Mouse (Mus musculus): ENCODE data around the gene Pank1. TPM values are rescaled to one million over a fixed set of nuclear protein-coding genes. Genes with fewer than 3 reads are reported as not detected.

The Pank1 gene
- total and polyA plus RNA-seq, 2 experiments from 2014 or later = 5.5 to 14.6 TPM

DNA sequence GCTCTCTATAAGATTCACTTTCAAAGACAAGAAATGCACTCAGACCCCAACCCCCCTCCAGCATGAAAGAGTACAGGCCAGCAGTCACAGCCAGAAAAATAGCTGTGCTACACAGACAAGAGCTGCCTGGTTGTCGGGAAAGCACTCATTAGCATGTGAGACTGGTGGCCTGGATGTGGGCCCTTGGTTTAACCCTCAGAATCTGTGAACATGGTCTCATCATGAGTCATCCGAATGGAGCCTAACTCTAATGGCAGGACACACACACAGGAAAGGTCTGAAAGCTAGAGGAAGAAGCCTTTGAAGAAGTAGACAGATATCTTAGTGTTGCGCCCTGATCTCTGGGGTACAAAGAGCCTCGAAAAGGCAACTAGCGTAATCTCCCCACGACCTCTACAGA is 51.8 kb downstream of the Pank1 start:
- TF ChIP-seq CTCF (IDR thresholded peaks at IDR 0.05; ENCODE audit: low read depth) = no peak
- H3K4me3 ChIP-seq (ENCODE audit: low read depth, low read length) = no peak overlapping the region
- H3K4me2 ChIP-seq (ENCODE audit: low read depth) = no peak overlapping the region
- WGBS = 86% methylated on average over 6 of the region's 6 CpGs
- DNase-seq (no peak), ATAC-seq (no peak)
- H3K27me3 ChIP-seq (ENCODE audit: insufficient read depth, low read length) = no peaks in the 10 kb centered on the region
- no peaks in the 10 kb centered on the region for H3K9me3 ChIP-seq (ENCODE audit: low read length)
- H3K4me1 ChIP-seq (ENCODE audit: insufficient read depth) = no peaks in the 10 kb centered on the region
- H3K27ac ChIP-seq (ENCODE audit: low read depth, low read length) = no peak overlapping the region
- no peaks in the 10 kb centered on the region for H3K36me3 ChIP-seq (ENCODE audit: insufficient read depth)
- H3K9ac ChIP-seq = no peak overlapping the region

- Histone ChIP-seq H3K27ac (ENCODE audit: low read depth, low read length) (no peak overlapping the region), H3K27me3 (ENCODE audit: insufficient read depth, low read length) (no peaks in the 10 kb centered on the region), H3K4me2 (ENCODE audit: low read depth) (no peak overlapping the region), H3K36me3 (ENCODE audit: insufficient read depth) (no peaks in the 10 kb centered on the region), H3K9ac (no peak overlapping the region), H3K9me3 (ENCODE audit: low read length) (no peaks in the 10 kb centered on the region), H3K4me3 (ENCODE audit: low read depth, low read length) (no peak overlapping the region), H3K4me1 (ENCODE audit: insufficient read depth) (no peaks in the 10 kb centered on the region)
- ATAC-seq (0 out of 2 replicates have a peak, but pooled peaks have one; percentile 27), DNase-seq (peak; percentile 42)
- peak; percentile 59 for TF ChIP-seq CTCF (IDR thresholded peaks at IDR 0.05; ENCODE audit: low read depth)
- 57% methylated on average over 13 of the region's 13 CpGs for WGBS
These were observed 53.2 kb downstream of the Pank1 start for GRCm38 (mm10) chr19:34825946-34826655.

DNA sequence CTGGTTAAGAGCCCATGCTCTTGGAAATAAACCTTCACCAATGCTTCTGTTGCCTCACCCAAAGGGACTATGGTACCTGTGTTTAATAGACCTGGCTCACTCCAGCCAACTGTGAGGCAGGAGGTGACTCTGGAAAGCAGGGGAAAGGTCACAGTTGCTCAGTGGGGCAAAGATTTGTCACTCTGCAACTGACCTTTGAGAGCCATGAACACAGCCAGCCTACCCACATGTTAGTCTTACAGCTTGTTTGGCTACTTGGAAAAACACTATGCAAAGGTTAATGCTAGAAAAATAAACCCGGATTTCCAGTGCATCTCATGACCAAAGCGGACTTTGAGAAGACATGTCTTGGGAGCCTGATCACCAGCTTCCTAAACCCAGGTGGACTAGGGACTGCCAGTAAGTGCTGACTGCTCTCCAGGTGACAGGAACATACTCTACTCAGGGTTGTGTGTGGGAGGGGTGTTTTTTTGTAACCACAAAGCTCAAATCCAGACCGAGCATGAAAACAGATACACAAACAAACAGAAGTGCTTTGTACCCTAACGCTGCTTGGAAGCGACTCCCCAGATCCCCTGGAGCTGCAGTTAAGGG is 59.6 kb downstream of the Pank1 start:
- WGBS = 91% methylated on average over 5 of the region's 5 CpGs
- Histone ChIP-seq H3K27ac (ENCODE audit: low read depth, low read length) (no peak overlapping the region), H3K4me2 (ENCODE audit: low read depth) (no peak overlapping the region), H3K9me3 (ENCODE audit: low read length) (no peaks in the 10 kb centered on the region), H3K36me3 (ENCODE audit: insufficient read depth) (no peaks in the 10 kb centered on the region), H3K9ac (no peak overlapping the region), H3K4me3 (ENCODE audit: low read depth, low read length) (no peak overlapping the region), H3K27me3 (ENCODE audit: insufficient read depth, low read length) (no peaks in the 10 kb centered on the region), H3K4me1 (ENCODE audit: insufficient read depth) (no peaks in the 10 kb centered on the region)
- DNase-seq (no peak), ATAC-seq (no peak)
- TF ChIP-seq CTCF (IDR thresholded peaks at IDR 0.05; ENCODE audit: low read depth) = no peak

DNA sequence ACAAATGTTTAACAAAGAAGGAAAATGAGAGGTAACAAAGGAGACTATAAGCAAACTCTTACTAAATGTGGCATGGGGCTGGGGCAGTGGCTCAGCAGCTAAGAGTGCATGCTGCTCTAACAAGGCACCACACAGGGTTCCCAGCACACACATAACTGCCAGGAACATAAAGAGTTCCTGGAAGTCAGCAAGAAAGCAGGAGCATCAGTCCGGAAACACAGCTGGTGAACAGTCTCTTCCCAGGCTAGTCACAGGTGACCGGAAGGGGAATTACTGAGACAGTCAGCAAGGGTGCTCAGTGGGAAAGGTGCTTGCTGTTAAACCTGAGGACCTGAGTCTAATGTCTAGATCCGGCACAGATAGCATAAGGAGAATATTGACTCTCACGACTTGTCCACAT is 63.9 kb downstream of the Pank1 start:
- Histone ChIP-seq H3K4me2 (ENCODE audit: low read depth) (no peak overlapping the region), H3K27ac (ENCODE audit: low read depth, low read length) (no peak overlapping the region), H3K4me1 (ENCODE audit: insufficient read depth) (no peaks in the 10 kb centered on the region), H3K4me3 (ENCODE audit: low read depth, low read length) (no peak overlapping the region), H3K9me3 (ENCODE audit: low read length) (no peaks in the 10 kb centered on the region), H3K27me3 (ENCODE audit: insufficient read depth, low read length) (no peaks in the 10 kb centered on the region), H3K9ac (no peak overlapping the region), H3K36me3 (ENCODE audit: insufficient read depth) (no peaks in the 10 kb centered on the region)
- no peak for TF ChIP-seq CTCF (IDR thresholded peaks at IDR 0.05; ENCODE audit: low read depth)
- WGBS = 82% methylated on average over 4 of the region's 4 CpGs
- ATAC-seq (no peak), DNase-seq (no peak)

- no peaks in the 10 kb centered on the region for H3K4me1 ChIP-seq (ENCODE audit: insufficient read depth)
- no peak overlapping the region for H3K4me3 ChIP-seq (ENCODE audit: low read depth, low read length)
- no peaks in the 10 kb centered on the region for H3K36me3 ChIP-seq (ENCODE audit: insufficient read depth)
- no peak overlapping the region for H3K9ac ChIP-seq
- no peak overlapping the region for H3K27ac ChIP-seq (ENCODE audit: low read depth, low read length)
- no peak for TF ChIP-seq CTCF (IDR thresholded peaks at IDR 0.05; ENCODE audit: low read depth)
- WGBS = 45% methylated on average over 4 of the region's 4 CpGs
- no peaks in the 10 kb centered on the region for H3K27me3 ChIP-seq (ENCODE audit: insufficient read depth, low read length)
- no peak overlapping the region for H3K4me2 ChIP-seq (ENCODE audit: low read depth)
- ATAC-seq (peak; percentile 27; the same call in 1 of the 2 replicates), DNase-seq (peak; percentile 14)
- H3K9me3 ChIP-seq (ENCODE audit: low read length) = no peaks in the 10 kb centered on the region
These were observed 64.6 kb downstream of the Pank1 start for GRCm38 (mm10) chr19:34814696-34815095.

DNA sequence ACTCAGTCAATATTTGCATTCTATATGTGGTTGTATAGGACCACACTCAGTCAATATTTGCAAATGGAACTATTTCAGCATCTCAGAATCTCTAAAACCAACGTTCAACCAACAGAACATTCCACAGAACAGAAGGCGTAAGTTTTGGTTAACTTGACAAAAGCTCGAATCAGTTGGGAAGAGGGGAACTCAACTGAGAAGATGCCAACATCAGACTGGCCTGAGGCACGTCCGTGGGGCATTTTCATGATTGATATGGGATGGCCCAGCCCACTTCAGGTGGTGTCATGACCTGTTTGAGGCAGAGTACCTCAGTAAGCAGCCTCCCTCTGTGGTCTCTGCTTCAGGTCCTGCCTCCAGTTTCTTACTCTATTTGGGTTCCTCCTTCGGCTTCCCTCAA is 65.3 kb downstream of the Pank1 start:
- H3K4me1 ChIP-seq (ENCODE audit: insufficient read depth) = no peaks in the 10 kb centered on the region
- H3K27ac ChIP-seq (ENCODE audit: low read depth, low read length) = no peak overlapping the region
- 93% methylated on average over 6 of the region's 6 CpGs for WGBS
- no peak overlapping the region for H3K9ac ChIP-seq
- H3K4me2 ChIP-seq (ENCODE audit: low read depth) = no peak overlapping the region
- H3K36me3 ChIP-seq (ENCODE audit: insufficient read depth) = no peaks in the 10 kb centered on the region
- TF ChIP-seq CTCF (IDR thresholded peaks at IDR 0.05; ENCODE audit: low read depth) = no peak
- H3K27me3 ChIP-seq (ENCODE audit: insufficient read depth, low read length) = no peaks in the 10 kb centered on the region
- no peaks in the 10 kb centered on the region for H3K9me3 ChIP-seq (ENCODE audit: low read length)
- H3K4me3 ChIP-seq (ENCODE audit: low read depth, low read length) = no peak overlapping the region
- no peak for DNase-seq
- no peak for ATAC-seq

- TF ChIP-seq CTCF (IDR thresholded peaks at IDR 0.05; ENCODE audit: low read depth) = no peak
- H3K27me3 ChIP-seq (ENCODE audit: insufficient read depth, low read length) = no peaks in the 10 kb centered on the region
- H3K4me3 ChIP-seq (ENCODE audit: low read depth, low read length) = no peak overlapping the region
- DNase-seq (no peak), ATAC-seq (no peak)
- H3K36me3 ChIP-seq (ENCODE audit: insufficient read depth) = no peaks in the 10 kb centered on the region
- 95% methylated on average over 2 of the region's 2 CpGs for WGBS
- H3K27ac ChIP-seq (ENCODE audit: low read depth, low read length) = no peak overlapping the region
- H3K9me3 ChIP-seq (ENCODE audit: low read length) = no peaks in the 10 kb centered on the region
- H3K4me2 ChIP-seq (ENCODE audit: low read depth) = no peak overlapping the region
- no peak overlapping the region for H3K9ac ChIP-seq
- H3K4me1 ChIP-seq (ENCODE audit: insufficient read depth) = no peaks in the 10 kb centered on the region
These were observed 65.7 kb downstream of the Pank1 start for GRCm38 (mm10) chr19:34813533-34813932.
